Mouse (Mus musculus): ENCODE data around the gene Vti1a. TPM values are rescaled to one million over a fixed set of nuclear protein-coding genes. Genes with fewer than 3 reads are reported as not detected.

The Vti1a gene
- total RNA-seq, 1 experiment from 2014 or later: 62.6 TPM

GRCm38 (mm10) chr19:55541641-55542040 lies 225.5 kb downstream of the Vti1a start:
- no peak for ATAC-seq (ENCODE audit: extremely low read depth, insufficient number of reproducible peaks, low FRiP score, poor library complexity, severe bottlenecking)

GRCm38 (mm10) chr19:55542461-55542860 lies 226.4 kb downstream of the Vti1a start:
- no peak for ATAC-seq (ENCODE audit: extremely low read depth, insufficient number of reproducible peaks, low FRiP score, poor library complexity, severe bottlenecking)

DNA sequence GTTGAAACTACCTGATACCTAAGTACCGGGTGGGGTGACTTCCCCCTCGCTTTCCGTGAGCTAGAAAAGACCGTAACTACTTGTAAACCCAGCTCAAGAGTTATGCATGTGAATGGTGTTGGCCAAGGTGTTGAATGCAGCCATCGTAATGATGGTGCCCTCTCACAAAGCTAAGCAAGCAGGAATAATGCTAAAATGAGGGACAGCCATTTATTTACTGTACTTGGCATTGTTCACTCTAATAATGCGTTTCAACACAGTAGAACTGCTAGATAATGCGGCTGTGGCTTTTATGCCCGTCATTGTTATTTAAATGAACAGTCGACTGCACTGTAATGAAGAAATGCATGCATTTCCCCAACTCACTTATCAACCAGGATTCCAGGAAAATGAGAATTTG lies 227.1 kb downstream of the Vti1a start:
- ATAC-seq (ENCODE audit: extremely low read depth, insufficient number of reproducible peaks, low FRiP score, poor library complexity, severe bottlenecking): no peak

DNA sequence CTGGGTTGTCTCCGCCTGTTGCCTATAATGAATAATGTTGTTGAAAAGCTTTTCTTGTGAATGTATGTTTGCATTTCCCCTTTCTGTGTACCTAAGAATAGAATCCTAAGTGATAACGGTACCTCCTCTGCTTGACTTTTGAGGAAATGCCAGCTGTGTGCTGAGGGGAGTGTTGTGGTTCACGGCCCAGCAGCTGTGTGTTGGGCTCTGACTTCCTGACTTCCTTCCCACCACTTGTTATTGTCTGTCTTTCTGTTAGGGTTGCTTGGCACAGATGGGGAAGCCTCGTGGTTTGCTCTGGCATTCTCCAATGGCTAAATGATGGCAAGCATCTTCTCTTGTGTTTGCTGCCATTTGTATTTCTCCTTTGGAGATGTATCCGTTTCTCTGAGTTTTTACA lies 228.4 kb downstream of the Vti1a start:
- ATAC-seq (ENCODE audit: extremely low read depth, insufficient number of reproducible peaks, low FRiP score, poor library complexity, severe bottlenecking): peak; percentile 77

GRCm38 (mm10) chr19:55545529-55545928 lies 229.4 kb downstream of the Vti1a start:
- peak; percentile 55 for ATAC-seq (ENCODE audit: extremely low read depth, insufficient number of reproducible peaks, low FRiP score, poor library complexity, severe bottlenecking)

- no peak for ATAC-seq (ENCODE audit: extremely low read depth, insufficient number of reproducible peaks, low FRiP score, poor library complexity, severe bottlenecking)
These were observed 230.0 kb downstream of the Vti1a start for GRCm38 (mm10) chr19:55546009-55546528.

DNA sequence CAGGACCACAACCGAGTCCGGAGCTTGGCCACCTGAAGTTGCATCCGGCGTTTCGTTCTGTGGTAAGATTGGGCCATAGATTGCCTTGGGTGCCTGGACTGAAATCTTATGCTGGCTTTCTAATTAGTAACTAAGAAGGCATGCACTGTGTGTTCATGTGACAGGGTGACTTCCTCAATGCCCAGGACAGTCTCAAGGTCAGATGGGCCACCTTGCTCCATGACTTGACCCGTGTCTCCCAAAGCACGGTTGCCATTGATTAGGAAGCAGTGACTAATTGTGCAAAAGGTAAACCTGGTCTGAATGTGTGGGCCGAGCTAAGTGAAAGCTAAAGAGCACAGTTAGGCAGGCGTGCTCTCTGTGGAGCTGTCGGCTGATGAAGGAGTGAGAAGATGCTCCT lies 232.1 kb downstream of the Vti1a start:
- ATAC-seq (ENCODE audit: extremely low read depth, insufficient number of reproducible peaks, low FRiP score, poor library complexity, severe bottlenecking): no peak

GRCm38 (mm10) chr19:55548656-55549055 lies 232.6 kb downstream of the Vti1a start:
- no peak for ATAC-seq (ENCODE audit: extremely low read depth, insufficient number of reproducible peaks, low FRiP score, poor library complexity, severe bottlenecking)

- ATAC-seq (ENCODE audit: extremely low read depth, insufficient number of reproducible peaks, low FRiP score, poor library complexity, severe bottlenecking): no peak
These were observed 234.1 kb downstream of the Vti1a start for GRCm38 (mm10) chr19:55550176-55550575.

GRCm38 (mm10) chr19:55552339-55552738 lies 236.2 kb downstream of the Vti1a start:
- ATAC-seq (ENCODE audit: extremely low read depth, insufficient number of reproducible peaks, low FRiP score, poor library complexity, severe bottlenecking): no peak

DNA sequence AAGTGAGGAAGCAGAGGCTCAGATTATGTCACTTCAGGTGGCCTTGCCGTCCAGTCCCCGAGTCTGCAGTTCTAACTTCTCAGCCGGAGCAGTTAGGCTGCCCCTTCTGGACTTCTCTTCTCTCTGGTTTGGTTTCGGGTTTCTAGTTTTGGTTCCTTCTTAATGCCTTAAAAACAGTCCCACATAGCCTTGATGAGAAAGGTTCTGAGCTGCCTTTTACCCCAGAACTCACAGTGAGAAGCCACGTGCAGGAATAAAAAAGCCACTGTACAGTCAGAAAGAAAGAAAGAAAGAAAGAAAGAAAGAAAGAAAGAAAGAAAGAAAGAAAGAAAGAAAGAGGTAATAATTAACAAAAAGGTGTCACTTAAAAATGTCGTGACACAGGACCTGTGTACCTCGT lies 236.8 kb downstream of the Vti1a start:
- no peak for ATAC-seq (ENCODE audit: extremely low read depth, insufficient number of reproducible peaks, low FRiP score, poor library complexity, severe bottlenecking)

DNA sequence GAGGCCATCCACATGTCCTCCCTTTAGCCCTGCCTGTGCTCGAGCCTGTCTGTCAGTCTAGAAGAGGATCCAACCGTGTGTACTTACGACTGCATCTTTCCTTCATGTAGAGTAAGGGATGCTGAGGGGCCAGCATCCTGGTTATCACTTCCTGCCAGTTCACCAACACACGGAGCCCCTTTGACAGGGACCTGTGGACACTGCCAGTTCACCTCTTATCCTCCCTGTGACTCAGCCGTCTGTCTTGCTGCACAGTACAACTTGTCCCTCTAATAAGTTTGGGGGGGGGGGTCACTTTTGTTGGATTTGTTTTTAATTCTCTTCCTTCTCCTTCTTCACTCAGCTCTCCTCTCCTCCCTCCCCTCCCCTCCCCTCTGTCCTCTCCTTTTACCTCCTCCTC lies 238.2 kb downstream of the Vti1a start:
- ATAC-seq (ENCODE audit: extremely low read depth, insufficient number of reproducible peaks, low FRiP score, poor library complexity, severe bottlenecking): no peak

DNA sequence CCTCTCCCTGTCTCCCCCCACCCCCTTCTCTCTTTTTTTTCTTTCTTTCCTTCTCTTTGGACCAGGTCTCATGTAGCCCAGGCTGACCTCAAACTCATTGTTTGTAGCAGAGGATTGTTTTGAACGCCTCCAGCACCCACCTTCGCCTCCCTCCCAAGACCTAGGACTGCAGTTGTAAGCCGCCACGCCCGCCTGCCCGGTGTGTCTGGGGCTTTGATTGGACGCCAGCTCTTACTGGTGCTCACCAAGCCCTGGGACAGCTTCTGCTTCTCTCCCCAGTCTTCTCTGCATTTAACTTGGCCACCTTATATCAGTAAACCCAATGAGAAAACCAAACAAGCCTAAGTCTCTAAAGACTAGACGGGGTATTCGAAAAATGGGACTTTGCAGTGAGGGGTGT lies 238.6 kb downstream of the Vti1a start:
- no peak for ATAC-seq (ENCODE audit: extremely low read depth, insufficient number of reproducible peaks, low FRiP score, poor library complexity, severe bottlenecking)

- ATAC-seq (ENCODE audit: extremely low read depth, insufficient number of reproducible peaks, low FRiP score, poor library complexity, severe bottlenecking): peak; percentile 61; the same call in 1 of the 2 replicates
These were observed 240.3 kb downstream of the Vti1a start for GRCm38 (mm10) chr19:55556168-55556999.

DNA sequence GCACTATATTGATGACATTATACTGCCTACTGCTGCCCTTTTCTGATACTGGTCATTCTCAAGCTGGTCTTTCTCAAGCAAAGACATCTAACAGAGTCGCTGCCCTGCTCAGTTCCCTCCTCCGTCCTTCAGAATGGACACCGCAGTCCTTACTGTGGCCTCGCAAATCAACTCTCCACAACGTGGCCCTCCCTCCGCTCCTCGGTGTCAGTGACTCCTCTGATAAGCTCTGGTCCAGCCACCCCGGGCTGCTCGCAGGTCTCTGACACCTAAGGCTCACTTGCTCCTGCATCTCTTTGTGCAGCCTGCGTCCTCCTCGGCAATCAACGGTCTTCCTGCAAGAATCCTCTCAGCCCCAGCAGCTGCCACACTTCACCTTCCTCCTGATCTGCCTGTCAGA lies 243.2 kb downstream of the Vti1a start:
- no peak for ATAC-seq (ENCODE audit: extremely low read depth, insufficient number of reproducible peaks, low FRiP score, poor library complexity, severe bottlenecking)

DNA sequence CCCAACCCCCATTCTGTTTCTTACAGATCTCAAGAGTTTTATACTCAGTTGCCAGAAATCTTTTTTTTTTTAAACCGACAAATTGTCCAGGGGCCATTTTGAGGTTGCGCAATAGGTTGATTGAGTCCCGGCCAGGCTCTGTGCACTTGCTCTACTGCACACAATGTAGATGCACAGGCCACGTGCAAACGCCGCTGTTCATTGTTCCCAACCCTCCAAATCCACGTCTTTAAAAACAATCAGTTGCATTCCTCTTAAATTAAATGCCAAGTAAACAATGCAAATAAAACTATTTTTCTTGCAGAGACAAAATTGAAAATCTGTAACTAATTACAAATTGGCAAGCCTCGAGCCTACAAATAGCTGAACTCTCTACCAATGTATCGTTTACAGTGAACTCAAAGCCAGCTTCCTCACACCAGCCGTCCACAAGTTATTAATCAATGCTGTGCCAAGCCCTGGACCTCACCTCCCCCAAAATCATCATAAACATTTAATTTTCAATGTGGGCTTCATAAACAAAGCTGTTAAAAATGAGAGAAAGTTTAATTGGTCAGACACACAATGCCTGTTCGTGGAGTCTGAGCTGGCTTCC lies 244.1 kb downstream of the Vti1a start:
- ATAC-seq (ENCODE audit: extremely low read depth, insufficient number of reproducible peaks, low FRiP score, poor library complexity, severe bottlenecking): no peak

- ATAC-seq (ENCODE audit: extremely low read depth, insufficient number of reproducible peaks, low FRiP score, poor library complexity, severe bottlenecking): no peak
These were observed 245.4 kb downstream of the Vti1a start for GRCm38 (mm10) chr19:55561469-55561868.

GRCm38 (mm10) chr19:55562487-55563147 lies 246.5 kb downstream of the Vti1a start:
- ATAC-seq (ENCODE audit: extremely low read depth, insufficient number of reproducible peaks, low FRiP score, poor library complexity, severe bottlenecking): no peak

DNA sequence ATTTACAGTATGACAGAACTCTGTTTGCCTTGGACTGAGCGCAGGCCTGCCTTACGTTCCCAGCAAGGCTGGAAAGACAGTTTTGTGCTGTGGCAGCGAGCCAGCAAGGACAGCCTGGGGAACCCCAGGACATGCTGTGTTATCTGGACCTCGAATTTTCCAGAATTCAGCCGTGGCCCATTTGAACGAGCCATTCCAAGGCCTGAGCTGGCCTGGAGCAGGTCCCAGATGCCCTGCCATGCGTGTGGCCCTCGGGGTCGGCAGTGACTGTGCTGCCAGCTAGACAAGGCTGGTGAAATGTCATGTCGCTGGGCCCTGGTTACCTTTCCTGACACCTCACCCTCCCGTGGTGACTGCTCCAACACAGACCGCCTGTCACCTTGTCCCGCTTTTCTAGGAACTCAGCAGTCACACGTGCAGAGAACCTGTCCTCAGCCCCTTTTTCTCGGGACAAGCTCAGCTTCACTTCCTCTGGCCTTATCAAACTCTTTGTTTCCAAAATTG lies 247.1 kb downstream of the Vti1a start:
- no peak for ATAC-seq (ENCODE audit: extremely low read depth, insufficient number of reproducible peaks, low FRiP score, poor library complexity, severe bottlenecking)
